Mouse (Mus musculus) C2C12 (cell line): Measurements from ENCODE around the gene Nfasc. TPM values are rescaled to one million over a fixed set of nuclear protein-coding genes. Genes with fewer than 3 reads are reported as not detected.

ENCODE experiments used
- H3K27me3 ChIP-seq: one replicate; pipeline ENCODE4 v1.6.1; 2011; ENCODE audit not compliant: control insufficient read depth, insufficient read depth, insufficient read length
- H3K36me3 ChIP-seq: one replicate; pipeline ENCODE4 v1.6.1; 2011; ENCODE audit not compliant: control insufficient read depth, insufficient read depth
- H3K4me3 ChIP-seq: one replicate; pipeline ENCODE4 v1.5.1; 2011; ENCODE audit warnings: mild to moderate bottlenecking, control low read depth; ENCODE audit not compliant: poor library complexity, insufficient read depth, severe bottlenecking
- H3K79me2 ChIP-seq: one replicate; pipeline ENCODE4 v1.6.1; 2011; ENCODE audit not compliant: control insufficient read depth, insufficient read depth
- H3K79me3 ChIP-seq: one replicate; pipeline ENCODE4 v1.6.1; 2011; ENCODE audit warnings: low read depth, control low read depth
- H3ac ChIP-seq: one replicate; pipeline ENCODE3; 2011; ENCODE audit warnings: low read depth; ENCODE audit not compliant: control insufficient read depth, insufficient read length
- CEBPB ChIP-seq: IDR thresholded peaks from one replicate; pipeline ENCODE4 v1.6.1; 2011; ENCODE audit warnings: low read depth, mild to moderate bottlenecking, control low read depth, moderate library complexity
- CTCF ChIP-seq: IDR thresholded peaks from one replicate; pipeline ENCODE4 v1.5.1; 2011; ENCODE audit not compliant: control insufficient read depth, insufficient read depth, insufficient read length
- FOSL1 ChIP-seq: IDR thresholded peaks from one replicate; pipeline ENCODE4 v1.8.0; 2011; ENCODE audit warnings: mild to moderate bottlenecking, low read length; ENCODE audit not compliant: poor library complexity, insufficient read depth, severe bottlenecking
- MAX ChIP-seq: IDR thresholded peaks from one replicate; pipeline ENCODE4 v1.6.1; 2011; ENCODE audit warnings: mild to moderate bottlenecking, control low read depth
- MYOD1 ChIP-seq: IDR thresholded peaks from one replicate; pipeline ENCODE4 v1.6.1; 2011; ENCODE audit warnings: low read depth; ENCODE audit not compliant: control insufficient read depth, insufficient read length
- MYOG ChIP-seq: IDR thresholded peaks from one replicate; pipeline ENCODE4 v1.6.1; 2011; ENCODE audit not compliant: control insufficient read depth, insufficient read length; ENCODE audit errors: extremely low read depth
- USF1 ChIP-seq: IDR thresholded peaks from one replicate; pipeline ENCODE4 v1.6.1; 2011; ENCODE audit warnings: low read depth, mild to moderate bottlenecking, control low read depth, moderate library complexity
- polyA plus RNA-seq: library from polyadenylated mRNA; unstranded; fragments of >200 nt; fragmentation: generic; extraction: Trizol; gene quantifications from one replicate; pipeline ENCODE4 v1.2.1, GENCODE M21; 2012; ENCODE audit warnings: missing spikeins

Nfasc gene
- polyA plus RNA-seq, 1 experiment, result not detected

DNA sequence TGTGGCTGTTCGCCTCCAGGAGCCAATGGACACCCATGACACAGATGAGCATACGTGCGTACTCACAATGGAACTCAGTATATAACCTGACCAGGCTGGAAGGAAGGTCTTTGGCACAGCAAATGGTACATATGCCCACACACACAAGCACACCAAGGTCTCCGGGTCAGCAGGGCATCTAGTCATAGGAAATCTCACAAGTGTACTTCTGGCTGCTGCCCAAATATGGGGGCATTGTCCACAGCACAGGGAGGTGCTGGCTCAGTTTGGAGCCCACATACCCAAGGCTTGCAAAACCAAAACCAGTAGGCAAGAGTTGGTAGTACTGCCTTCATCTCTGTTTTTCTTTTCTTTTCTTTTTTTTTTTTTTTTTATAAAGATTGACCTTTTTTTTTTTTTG, 206.1 kb downstream of the Nfasc start:
- Histone ChIP-seq H3K79me2 (no peaks in the 10 kb centered on the region), H3K36me3 (no peaks in the 10 kb centered on the region), H3ac (no peak overlapping the region), H3K27me3 (peaks cover 93% of the 10 kb centered on the region), H3K79me3 (no peaks in the 10 kb centered on the region), H3K4me3 (no peak overlapping the region)
- TF ChIP-seq CTCF (no peak), USF1 (no peak), MYOG (no peak), CEBPB (no peak), MAX (no peak), MYOD1 (no peak), FOSL1 (no peak)

DNA sequence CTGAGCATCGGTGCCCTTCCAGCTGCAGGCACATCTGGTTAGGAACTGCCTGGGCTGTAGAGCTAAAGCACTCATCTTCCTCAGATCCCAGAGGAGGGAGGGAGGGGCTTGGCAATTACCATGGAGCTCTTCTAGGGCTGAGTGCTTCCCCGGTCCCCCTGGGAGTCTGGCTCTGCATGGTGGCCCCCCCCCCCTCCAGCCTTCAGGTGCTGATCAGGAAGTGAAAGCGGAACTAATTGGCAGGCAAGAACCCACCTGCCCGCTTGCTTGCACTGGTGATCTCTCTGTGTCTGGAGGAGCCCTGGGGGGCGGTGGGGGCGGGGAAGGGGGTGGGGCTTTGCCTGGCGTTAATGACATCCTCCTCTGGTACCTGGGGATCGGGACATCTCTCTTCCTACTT, 207.8 kb downstream of the Nfasc start:
- H3K27me3 ChIP-seq, result peaks cover 94% of the 10 kb centered on the region
- H3K79me3 ChIP-seq, result no peaks in the 10 kb centered on the region
- H3K4me3 ChIP-seq, result no peak overlapping the region
- H3ac ChIP-seq, result no peak overlapping the region
- no peaks in the 10 kb centered on the region for H3K79me2 ChIP-seq
- no peak for TF ChIP-seq MAX
- TF ChIP-seq MYOG, result no peak
- TF ChIP-seq FOSL1, result no peak
- no peak for TF ChIP-seq CEBPB
- TF ChIP-seq CTCF, result no peak
- no peak for TF ChIP-seq MYOD1
- no peak for TF ChIP-seq USF1
- H3K36me3 ChIP-seq, result no peaks in the 10 kb centered on the region

DNA sequence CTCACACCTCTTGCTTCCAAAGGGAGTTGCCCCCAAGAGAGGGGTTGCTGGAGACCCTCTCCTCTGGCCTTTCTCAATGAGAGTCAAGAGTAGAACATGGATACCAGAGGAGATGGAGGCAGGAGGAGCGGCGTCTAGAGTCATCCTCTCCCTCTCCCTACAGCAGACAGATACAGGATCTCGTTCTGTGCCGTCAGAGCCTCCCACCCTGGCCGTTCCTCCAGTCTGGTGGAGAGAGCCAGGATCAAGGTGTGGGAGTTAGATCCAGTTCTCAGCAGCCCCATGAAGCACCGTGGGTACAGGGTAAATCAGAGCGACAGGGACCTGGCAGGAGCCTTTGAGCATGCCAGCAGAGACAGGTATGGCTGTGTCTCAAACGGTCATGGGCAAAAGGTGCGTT, 209.1 kb downstream of the Nfasc start:
- TF ChIP-seq MYOD1, result no peak
- TF ChIP-seq MAX, result no peak
- TF ChIP-seq MYOG, result no peak
- no peak for TF ChIP-seq FOSL1
- no peak for TF ChIP-seq USF1
- TF ChIP-seq CEBPB, result no peak
- TF ChIP-seq CTCF, result no peak
- H3K36me3 ChIP-seq, result no peaks in the 10 kb centered on the region
- peaks cover 97% of the 10 kb centered on the region for H3K27me3 ChIP-seq
- H3K79me2 ChIP-seq, result no peaks in the 10 kb centered on the region
- H3ac ChIP-seq, result no peak overlapping the region
- no peak overlapping the region for H3K4me3 ChIP-seq
- no peaks in the 10 kb centered on the region for H3K79me3 ChIP-seq

DNA sequence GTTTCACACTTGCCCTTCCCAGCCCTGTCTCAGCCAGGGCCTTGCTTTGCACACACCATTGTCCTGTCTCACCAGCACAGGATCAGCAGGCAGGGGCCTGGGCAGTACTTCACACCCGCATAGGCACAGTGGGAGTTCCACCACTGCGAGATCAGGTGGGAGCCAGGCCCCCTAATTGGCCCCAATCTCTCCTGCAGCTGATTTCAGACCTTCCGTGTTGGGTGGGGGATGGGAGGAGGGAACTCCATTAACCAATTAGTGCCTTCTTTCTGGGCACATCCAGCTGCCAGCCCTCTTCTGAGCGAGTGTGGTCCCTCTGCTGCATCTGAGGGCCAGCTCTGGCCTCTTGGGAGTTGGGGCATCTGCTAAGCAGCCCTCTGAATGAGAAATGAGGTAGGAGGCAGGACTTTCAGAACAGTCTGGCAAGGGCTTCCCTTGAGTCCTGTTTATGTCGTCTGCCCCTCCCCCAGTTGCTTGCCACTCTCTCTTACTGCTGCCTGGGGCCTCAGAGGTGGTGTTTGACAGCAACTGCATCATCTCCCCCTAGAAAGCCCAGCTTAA, 210.9 kb downstream of the Nfasc start:
- Histone ChIP-seq H3K27me3 (peaks cover 89% of the 10 kb centered on the region), H3K79me2 (no peaks in the 10 kb centered on the region), H3K4me3 (no peak overlapping the region), H3ac (no peak overlapping the region), H3K79me3 (no peaks in the 10 kb centered on the region), H3K36me3 (no peaks in the 10 kb centered on the region)
- TF ChIP-seq CTCF, result no peak
- TF ChIP-seq USF1, result no peak
- no peak for TF ChIP-seq CEBPB
- no peak for TF ChIP-seq FOSL1

DNA sequence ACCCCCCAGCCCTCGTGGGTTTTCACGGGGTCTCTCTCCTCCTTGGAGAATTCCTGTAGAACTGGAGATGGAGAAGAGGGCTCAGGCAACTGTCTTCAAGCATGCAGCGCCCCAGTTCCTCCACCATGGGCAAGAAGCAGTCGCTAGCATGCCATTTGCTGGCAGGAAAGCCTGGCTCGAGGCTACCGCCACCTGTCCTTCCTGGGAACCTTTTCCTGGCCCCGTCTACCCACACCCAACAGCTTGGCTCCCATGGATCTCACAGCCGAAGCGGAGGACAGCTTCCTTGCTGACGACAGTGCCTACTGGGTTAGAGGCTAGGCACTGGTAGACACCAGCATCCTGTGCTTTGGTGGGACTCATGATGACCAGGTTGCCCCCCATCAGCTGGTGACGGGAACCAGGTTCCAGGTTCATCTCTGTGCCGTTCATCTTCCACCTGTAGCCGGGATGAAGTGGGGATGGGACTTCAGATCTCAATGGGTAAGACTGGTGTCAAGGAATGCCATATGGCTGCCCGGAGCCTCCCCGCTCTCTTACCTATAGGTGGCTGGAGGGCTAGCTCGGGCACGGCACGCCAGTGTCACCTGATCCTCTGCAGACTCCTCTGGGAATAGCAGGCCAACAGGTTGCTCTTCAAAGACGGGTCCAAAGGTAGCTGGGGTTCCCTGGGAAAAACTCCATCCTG, 212.8 kb downstream of the Nfasc start:
- Histone ChIP-seq H3K27me3 (peaks cover 78% of the 10 kb centered on the region), H3K79me3 (no peaks in the 10 kb centered on the region), H3K4me3 (no peak overlapping the region), H3K36me3 (no peaks in the 10 kb centered on the region), H3K79me2 (no peaks in the 10 kb centered on the region), H3ac (no peak overlapping the region)
- TF ChIP-seq MYOD1 (no peak), USF1 (no peak), CTCF (no peak), FOSL1 (no peak), CEBPB (no peak), MYOG (no peak), MAX (no peak)

DNA sequence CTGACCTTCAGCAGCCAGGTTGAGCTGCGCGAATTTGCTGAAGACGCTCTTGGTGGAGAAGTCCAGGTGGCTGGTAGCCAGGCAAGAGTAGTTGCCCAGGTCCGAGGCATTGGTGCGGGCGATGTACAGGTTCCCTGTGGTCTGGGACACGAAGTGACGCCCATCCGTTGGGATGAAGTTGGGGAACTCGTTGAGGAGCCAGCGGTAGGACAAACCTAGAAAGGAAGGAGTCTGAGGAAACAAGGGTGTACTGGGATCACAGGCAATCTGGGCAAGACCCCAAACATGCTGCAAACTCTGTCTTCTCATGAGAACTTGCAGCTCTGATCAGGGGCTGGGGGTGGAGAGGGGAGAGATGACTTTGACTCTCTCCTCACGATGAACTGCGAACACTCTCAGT, 213.5 kb downstream of the Nfasc start:
- H3K79me3 ChIP-seq, result no peaks in the 10 kb centered on the region

More for the DNA sequence above, 213.5 kb downstream of the Nfasc start:
- no peak overlapping the region for H3ac ChIP-seq
- peaks cover 76% of the 10 kb centered on the region for H3K27me3 ChIP-seq
- no peak overlapping the region for H3K4me3 ChIP-seq
- H3K36me3 ChIP-seq, result no peaks in the 10 kb centered on the region
- H3K79me2 ChIP-seq, result no peaks in the 10 kb centered on the region
- TF ChIP-seq MYOD1, result no peak
- no peak for TF ChIP-seq MYOG
- no peak for TF ChIP-seq CTCF
- no peak for TF ChIP-seq CEBPB
- TF ChIP-seq MAX, result no peak
- no peak for TF ChIP-seq USF1
- no peak for TF ChIP-seq FOSL1
